Mouse (Mus musculus) T-cell, adult 2 months (primary cell): ENCODE results near the gene Smad6.

Experiments
- DNase-seq: peaks from one replicate; pipeline ENCODE4 v3.0.0; 2022; ENCODE audit warnings: low spot score

The Smad6 gene

DNA sequence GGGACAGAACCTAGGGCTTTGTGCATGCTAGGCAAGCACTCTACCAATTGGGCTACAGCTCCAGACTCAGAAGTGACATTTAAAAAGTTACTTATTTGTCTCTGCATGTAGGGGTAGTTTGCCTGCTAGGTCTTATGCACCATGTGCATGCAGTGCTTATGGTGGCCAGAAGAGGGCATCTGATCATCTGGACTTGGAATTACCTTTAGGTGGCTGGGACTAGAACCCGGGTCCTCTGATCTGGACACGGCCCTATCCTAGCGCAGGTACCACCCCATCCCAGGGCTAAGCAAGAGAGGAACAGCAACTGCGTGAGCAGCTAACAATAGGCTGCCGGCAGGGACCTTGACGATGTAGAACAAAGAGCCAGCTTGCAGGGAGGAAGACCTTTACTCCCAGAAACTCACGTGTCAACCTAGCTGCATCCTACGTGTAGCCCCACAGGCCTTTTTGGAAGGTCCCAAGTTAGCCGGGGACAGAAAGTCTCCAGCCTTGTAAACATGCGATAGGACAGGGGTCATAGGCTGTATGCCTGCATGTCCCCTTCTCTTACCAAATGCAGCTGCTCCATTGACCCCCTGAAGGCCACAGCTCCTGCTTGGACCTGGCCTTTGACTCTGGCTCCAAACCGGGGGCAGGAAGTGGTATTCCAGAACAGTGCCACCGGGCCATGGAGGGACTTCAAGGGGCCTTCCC lies 38.8 kb downstream of the Smad6 start:
- no peak for DNase-seq

- no peak for DNase-seq
Observed at GRCm38 (mm10) chr9:63981912-63982311, 39.9 kb downstream of the Smad6 start.

- DNase-seq: no peak
Observed at GRCm38 (mm10) chr9:63981371-63981770, 40.5 kb downstream of the Smad6 start.

DNA sequence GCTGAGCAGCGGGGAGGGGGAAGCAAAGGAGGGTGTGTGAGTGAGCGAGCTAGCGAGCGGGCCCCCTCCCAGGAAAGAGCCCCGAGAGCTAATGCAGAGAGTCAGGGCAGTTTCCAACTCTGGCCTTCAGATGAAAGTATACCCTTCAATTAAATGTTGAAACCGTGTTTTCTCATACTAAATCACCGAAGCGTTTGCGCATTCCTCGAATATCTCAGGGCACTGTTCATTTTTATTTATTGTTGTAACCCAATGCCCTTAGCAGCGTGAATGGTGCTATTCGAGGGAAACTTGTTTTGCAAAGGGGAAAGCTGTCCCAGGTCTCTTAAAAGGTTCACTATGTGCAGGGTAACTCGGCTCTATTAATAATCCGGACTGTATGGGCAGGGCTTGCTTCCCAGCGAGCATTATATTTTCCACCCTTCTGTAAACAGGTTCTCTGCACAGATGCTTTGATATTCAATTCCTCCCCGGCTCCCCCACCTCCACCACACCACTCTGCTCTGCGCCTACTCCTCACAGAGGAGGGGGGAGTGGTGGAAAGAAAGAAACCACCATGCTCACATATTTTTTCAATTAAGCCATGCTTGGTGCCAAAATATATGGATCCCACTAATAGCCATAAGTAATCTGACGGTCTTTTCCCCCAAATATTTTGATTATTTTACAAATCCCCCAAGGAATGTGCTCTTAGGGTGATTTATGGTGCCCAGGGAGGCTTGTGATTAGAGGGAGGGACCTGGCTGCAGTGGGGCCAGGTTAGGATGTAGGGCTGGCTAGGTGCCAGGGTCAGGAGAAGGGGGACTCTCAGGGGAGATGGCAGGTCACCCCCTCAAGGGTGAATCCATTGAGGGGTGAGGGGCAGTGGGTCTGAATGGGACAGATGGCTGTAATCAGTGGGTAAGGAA lies 41.4 kb downstream of the Smad6 start:
- DNase-seq: no peak

GRCm38 (mm10) chr9:63979275-63979674 lies 42.6 kb downstream of the Smad6 start:
- no peak for DNase-seq

DNA sequence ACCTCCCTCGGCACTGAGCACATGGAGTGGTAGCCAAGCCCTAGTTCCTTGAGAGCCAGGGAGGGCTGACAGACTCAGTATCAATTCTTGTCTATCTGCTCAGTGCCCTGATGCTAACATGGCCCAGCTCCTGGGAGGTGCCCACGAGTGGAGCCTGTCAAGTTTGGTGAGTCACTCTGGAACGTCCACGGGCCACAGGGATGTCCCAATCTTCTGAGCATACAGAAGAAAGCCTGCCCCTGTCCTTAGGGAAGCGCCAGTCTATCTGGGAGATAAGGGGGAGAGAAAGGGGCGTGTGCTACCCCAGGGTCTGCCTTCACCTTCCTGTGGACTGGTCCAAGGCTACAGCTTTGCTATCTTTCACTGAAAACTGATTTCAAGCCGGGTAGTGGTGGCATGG lies 43.2 kb downstream of the Smad6 start:
- no peak for DNase-seq

- no peak for DNase-seq
Observed at GRCm38 (mm10) chr9:63975996-63976395, 45.9 kb downstream of the Smad6 start.

- DNase-seq: no peak
Observed at GRCm38 (mm10) chr9:63974258-63975023, 47.4 kb downstream of the Smad6 start.

- DNase-seq: no peak
Observed at GRCm38 (mm10) chr9:63973662-63974190, 48.1 kb downstream of the Smad6 start.

GRCm38 (mm10) chr9:63972576-63973290 lies 49.1 kb downstream of the Smad6 start:
- no peak for DNase-seq

- DNase-seq: no peak
Observed at GRCm38 (mm10) chr9:63971557-63971956, 50.3 kb downstream of the Smad6 start.

DNA sequence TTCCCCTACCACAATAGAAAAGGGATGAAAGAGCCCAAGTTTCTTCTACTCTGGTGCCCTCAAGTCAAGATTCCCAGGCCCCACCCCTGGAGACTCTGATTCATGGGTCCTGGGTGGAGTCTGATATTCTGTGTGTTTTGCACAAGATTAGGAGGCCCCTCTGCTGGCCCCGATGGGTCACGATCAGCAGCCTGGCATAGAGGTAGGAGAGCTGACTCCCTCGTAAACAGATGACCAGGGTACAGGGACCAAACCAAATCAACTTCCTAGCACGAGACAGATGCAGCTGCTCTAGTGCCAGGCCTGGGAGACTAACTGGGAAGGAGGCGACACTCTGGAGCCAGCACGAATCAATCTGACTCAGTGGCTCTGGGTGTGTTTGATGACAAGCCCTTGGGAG lies 51.0 kb downstream of the Smad6 start:
- DNase-seq: no peak

DNA sequence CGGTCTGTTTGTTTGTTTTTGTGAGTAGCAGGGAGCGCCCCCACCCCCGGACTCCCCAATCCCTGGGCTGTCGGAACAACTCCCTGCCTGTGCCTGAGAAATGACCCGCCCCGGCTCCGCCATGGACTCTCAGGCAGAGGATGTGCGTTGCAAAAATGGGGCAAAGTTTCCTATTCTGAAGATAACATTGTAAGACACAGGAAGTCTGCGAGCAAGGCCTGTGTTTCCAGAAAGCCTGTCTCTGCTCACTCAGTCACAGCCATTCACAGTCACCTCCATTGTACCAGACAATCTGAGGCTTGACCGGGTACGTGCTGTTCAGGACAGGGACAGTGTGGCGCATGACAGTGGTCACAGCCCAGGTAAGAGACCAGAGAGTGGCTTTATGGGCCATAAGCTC lies 51.5 kb downstream of the Smad6 start:
- no peak for DNase-seq

DNA sequence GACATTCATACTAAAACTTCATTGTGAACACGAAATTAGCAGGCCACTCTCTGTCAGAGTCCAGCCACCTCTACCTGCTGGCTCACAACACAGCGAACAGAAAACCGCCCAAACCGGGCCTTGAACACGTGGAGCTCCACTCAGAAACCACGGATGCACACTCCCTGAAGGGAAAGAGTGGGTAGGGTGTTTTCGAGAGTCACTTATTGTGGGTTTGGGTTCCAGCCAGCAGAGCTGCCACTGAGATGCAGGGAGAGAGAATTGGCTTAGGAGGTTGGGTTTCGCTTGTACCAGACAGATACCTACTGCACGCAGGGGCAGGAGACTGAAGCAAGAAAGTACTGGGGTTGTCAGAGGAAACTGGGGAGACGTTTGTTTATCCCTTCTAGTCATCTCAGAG lies 52.4 kb downstream of the Smad6 start:
- no peak for DNase-seq

GRCm38 (mm10) chr9:63968592-63968991 lies 53.3 kb downstream of the Smad6 start:
- DNase-seq: no peak

DNA sequence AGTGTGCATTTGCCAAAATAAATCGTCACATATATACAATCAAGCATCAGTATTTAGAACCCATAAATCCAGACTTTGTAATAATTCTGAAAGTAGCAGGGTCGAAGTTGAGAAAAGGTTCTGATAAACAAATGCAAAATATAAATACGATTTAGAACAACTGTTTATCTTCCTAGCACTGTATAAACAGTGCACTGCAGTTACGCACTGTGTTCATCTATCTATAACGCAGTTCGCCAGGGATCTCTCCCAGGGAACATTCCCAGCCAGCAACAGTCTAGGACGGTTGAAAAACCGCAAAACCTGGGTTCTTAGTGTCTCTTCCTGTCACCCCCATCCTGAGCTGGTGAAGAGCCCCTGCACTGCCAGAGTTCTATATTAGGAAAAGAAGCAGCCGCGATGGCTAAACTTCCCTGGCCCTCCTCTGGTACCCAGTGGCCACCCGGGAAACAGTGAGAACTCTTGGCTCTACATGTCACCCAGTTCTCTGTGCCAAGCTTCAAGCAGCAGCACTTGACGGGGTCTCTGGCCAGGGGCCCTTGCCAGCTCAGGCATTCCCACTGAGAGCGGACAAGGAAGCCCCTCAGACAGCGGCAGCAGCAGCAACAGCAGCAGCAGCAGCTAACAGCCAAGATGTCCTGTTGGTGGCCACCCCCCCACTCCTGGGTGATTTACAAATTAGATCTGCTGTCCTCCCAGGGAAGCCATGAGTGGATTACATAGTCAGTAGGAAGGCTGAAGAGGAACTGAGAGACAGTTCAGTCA lies 54.3 kb downstream of the Smad6 start:
- DNase-seq: no peak

- no peak for DNase-seq
Observed at GRCm38 (mm10) chr9:63965579-63965981, 56.3 kb downstream of the Smad6 start.

GRCm38 (mm10) chr9:63961881-63962280 lies 60.0 kb downstream of the Smad6 start:
- DNase-seq: no peak

DNA sequence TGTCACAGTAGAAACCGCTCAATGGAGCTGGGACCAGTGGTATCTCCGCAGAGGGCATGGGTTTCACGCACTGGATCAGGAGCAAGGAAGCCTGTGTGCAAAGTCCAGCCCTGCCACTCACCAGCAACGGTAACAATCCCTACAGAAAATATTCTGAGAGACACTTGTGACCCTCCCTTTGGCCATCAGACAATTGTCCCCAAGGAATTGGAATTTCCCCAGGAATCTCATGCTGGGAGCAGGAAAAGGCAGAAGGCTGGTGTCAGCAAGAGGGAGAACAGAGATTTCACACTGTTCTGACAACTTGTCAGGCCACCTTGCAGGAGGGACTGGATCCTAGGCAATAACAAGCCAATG lies 61.1 kb downstream of the Smad6 start:
- no peak for DNase-seq

DNA sequence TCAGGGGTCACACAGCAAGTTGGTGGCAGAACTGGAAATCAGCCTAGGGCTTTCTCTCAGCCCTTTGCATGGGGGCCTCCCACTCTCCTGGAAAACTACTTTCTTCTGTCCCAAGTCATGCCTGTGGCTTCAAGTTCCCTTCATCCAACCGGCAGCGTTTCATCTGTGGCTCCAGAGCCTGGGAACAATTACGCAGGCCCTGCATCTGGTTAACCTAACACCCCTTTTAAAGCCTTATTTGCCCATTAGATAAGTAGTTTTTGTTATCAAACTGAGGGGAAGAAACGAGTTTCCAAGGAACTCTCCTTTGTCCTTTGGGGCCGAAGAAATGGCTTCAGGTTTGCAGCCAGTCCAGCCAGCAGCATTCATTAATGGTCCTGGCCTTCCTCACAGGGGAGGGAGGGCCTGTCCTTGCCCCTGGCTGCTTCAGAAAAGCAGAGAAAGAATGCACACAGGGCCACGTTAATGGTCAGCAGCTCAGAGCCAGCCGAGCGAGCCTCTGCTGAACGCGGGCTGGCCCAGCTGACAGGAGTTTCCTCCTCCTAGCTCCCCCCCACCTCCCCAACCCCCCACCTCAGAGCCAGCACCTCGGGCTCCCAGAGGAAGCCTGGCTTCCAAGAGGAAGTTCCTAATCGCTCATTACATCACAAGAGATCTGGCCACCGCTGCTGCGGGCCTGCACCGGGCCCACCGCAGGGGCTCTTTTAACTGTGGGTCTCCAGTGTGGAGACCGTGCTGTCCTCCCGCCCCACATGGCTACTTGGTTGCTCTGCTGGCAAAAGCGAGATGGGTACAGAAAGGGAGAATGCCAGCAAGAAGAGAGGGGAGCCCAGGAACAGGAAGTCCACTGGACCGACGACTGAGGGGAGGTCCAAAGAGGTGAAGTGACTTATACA lies 61.7 kb downstream of the Smad6 start:
- DNase-seq: no peak
